Mouse (Mus musculus) limb, embryonic 13.5 days (tissue): ENCODE results near the gene Slc2a9. TPM values are rescaled to one million over a fixed set of nuclear protein-coding genes. Genes with fewer than 3 reads are reported as not detected.

ENCODE experiments used
- ATAC-seq: fragments of 200-750 bp; cut with Nextera tagmentation; 2 replicates; pipeline ENCODE4 v1.8.0; 2017; ENCODE audit warnings: low read depth, moderate number of reproducible peaks, moderate TSS enrichment; ENCODE audit not compliant: low FRiP score
- H3K27ac ChIP-seq: fragments of 300-500 bp; sonication (generic); 2 replicates; pipeline ENCODE4 v1.5.1; 2015; ENCODE audit warnings: inconsistent platforms, mild to moderate bottlenecking, moderate library complexity
- H3K27me3 ChIP-seq: fragments of 300-500 bp; sonication (generic); 2 replicates; pipeline ENCODE4 v1.6.1; 2015; ENCODE audit warnings: mild to moderate bottlenecking, inconsistent platforms
- H3K36me3 ChIP-seq: fragments of 300-500 bp; sonication (generic); 2 replicates; pipeline ENCODE4 v1.6.1; 2015; ENCODE audit warnings: inconsistent platforms, mild to moderate bottlenecking, moderate library complexity
- H3K4me1 ChIP-seq: fragments of 300-500 bp; sonication (generic); 2 replicates; pipeline ENCODE4 v1.6.1; 2015; ENCODE audit warnings: inconsistent platforms
- H3K4me2 ChIP-seq: fragments of 300-500 bp; sonication (generic); replicated peaks from 2 replicates; pipeline ENCODE4 v1.6.1; 2015; ENCODE audit warnings: inconsistent platforms, mild to moderate bottlenecking, moderate library complexity
- H3K4me3 ChIP-seq: fragments of 300-500 bp; sonication (generic); 2 replicates; pipeline ENCODE4 v1.5.1; 2015; ENCODE audit warnings: moderate library complexity, mild to moderate bottlenecking, inconsistent platforms
- H3K9ac ChIP-seq: fragments of 300-500 bp; sonication (generic); 2 replicates; pipeline ENCODE4 v1.6.1; 2015; ENCODE audit warnings: mild to moderate bottlenecking, inconsistent platforms
- H3K9me3 ChIP-seq: fragments of 300-500 bp; sonication (generic); 2 replicates; pipeline ENCODE4 v1.6.1; 2016; ENCODE audit warnings: inconsistent platforms
- WGBS: fragments of 180-500 bp; shearing (Covaris S2); methylation state at CpG from one replicate; pipeline ENCODE4 v1.1.7; 2015; 5-methylcytosine and 5-hydroxymethylcytosine counted together
- polyA plus RNA-seq: library from polyadenylated mRNA; unstranded; fragments of >200 nt; fragmentation: Nextera tagmentation; extraction: Ambion mirVana; gene quantifications from 2 replicates; pipeline ENCODE4 v1.2.1, GENCODE M21; 2015

The Slc2a9 gene
- polyA plus RNA-seq, 1 experiment from 2014 or later: 0.32 TPM

- H3K4me2 ChIP-seq: no peak overlapping the region
- no peak overlapping the region for H3K4me3 ChIP-seq
- WGBS: 86% methylated on average over 6 of the region's 6 CpGs
- no peaks in the 10 kb centered on the region for H3K27me3 ChIP-seq
- no peak overlapping the region for H3K9ac ChIP-seq
- no peaks in the 10 kb centered on the region for H3K4me1 ChIP-seq
- H3K36me3 ChIP-seq: no peaks in the 10 kb centered on the region
- no peak overlapping the region for H3K27ac ChIP-seq
- ATAC-seq: no peak
- peaks cover 9% of the 10 kb centered on the region for H3K9me3 ChIP-seq
Measured at GRCm38 (mm10) chr5:38418799-38419198, 84.1 kb downstream of the Slc2a9 start.

- H3K9me3 ChIP-seq: no peaks in the 10 kb centered on the region
- no peak overlapping the region for H3K9ac ChIP-seq
- H3K4me2 ChIP-seq: no peak overlapping the region
- no peaks in the 10 kb centered on the region for H3K36me3 ChIP-seq
- no peak overlapping the region for H3K27ac ChIP-seq
- no peaks in the 10 kb centered on the region for H3K4me1 ChIP-seq
- H3K4me3 ChIP-seq: no peak overlapping the region
- 39% methylated on average over 3 of the region's 3 CpGs for WGBS
- no peaks in the 10 kb centered on the region for H3K27me3 ChIP-seq
- ATAC-seq: no peak
Measured at GRCm38 (mm10) chr5:38403612-38404011, 99.3 kb downstream of the Slc2a9 start.

- H3K27ac ChIP-seq: no peak overlapping the region
- H3K9ac ChIP-seq: no peak overlapping the region
- no peaks in the 10 kb centered on the region for H3K27me3 ChIP-seq
- no peaks in the 10 kb centered on the region for H3K9me3 ChIP-seq
- H3K4me2 ChIP-seq: no peak overlapping the region
- H3K4me3 ChIP-seq: no peak overlapping the region
- H3K36me3 ChIP-seq: no peaks in the 10 kb centered on the region
- 93% methylated on average over 3 of the region's 3 CpGs for WGBS
- no peaks in the 10 kb centered on the region for H3K4me1 ChIP-seq
- no peak for ATAC-seq
Measured at GRCm38 (mm10) chr5:38402288-38402687, 100.7 kb downstream of the Slc2a9 start.

GRCm38 (mm10) chr5:38388857-38389256, 114.1 kb downstream of the Slc2a9 start:
- Histone ChIP-seq H3K4me2 (peak overlapping the region; percentile 41), H3K27me3 (no peaks in the 10 kb centered on the region), H3K9ac (no peak overlapping the region), H3K4me3 (no peak overlapping the region), H3K27ac (no peak overlapping the region), H3K36me3 (no peaks in the 10 kb centered on the region), H3K9me3 (no peaks in the 10 kb centered on the region), H3K4me1 (peaks cover 20% of the 10 kb centered on the region)
- 5% methylated on average over 2 of the region's 2 CpGs for WGBS
- no peak for ATAC-seq

- H3K4me1 ChIP-seq: peaks cover 20% of the 10 kb centered on the region
- no peak overlapping the region for H3K9ac ChIP-seq
- no peaks in the 10 kb centered on the region for H3K27me3 ChIP-seq
- no peaks in the 10 kb centered on the region for H3K9me3 ChIP-seq
- H3K4me3 ChIP-seq: no peak overlapping the region
- H3K4me2 ChIP-seq: peak overlapping the region; percentile 41
- 5% methylated on average over 10 of the region's 10 CpGs for WGBS
- ATAC-seq: peak; percentile 13; the same call in 1 of the 2 replicates
- no peak overlapping the region; the same call in 1 of the 2 replicates for H3K27ac ChIP-seq
- H3K36me3 ChIP-seq: no peaks in the 10 kb centered on the region
Measured at GRCm38 (mm10) chr5:38388420-38388823, 114.5 kb downstream of the Slc2a9 start.

GRCm38 (mm10) chr5:38379970-38380369, 123.0 kb downstream of the Slc2a9 start:
- Histone ChIP-seq H3K36me3 (no peaks in the 10 kb centered on the region), H3K9ac (no peak overlapping the region), H3K9me3 (no peaks in the 10 kb centered on the region), H3K4me2 (no peak overlapping the region), H3K27ac (no peak overlapping the region), H3K4me3 (no peak overlapping the region), H3K4me1 (no peaks in the 10 kb centered on the region), H3K27me3 (no peaks in the 10 kb centered on the region)
- WGBS: 94% methylated on average over 5 of the region's 5 CpGs
- no peak for ATAC-seq

- WGBS: 16% methylated on average over 5 of the region's 5 CpGs
- Histone ChIP-seq H3K4me3 (no peak overlapping the region), H3K36me3 (no peaks in the 10 kb centered on the region), H3K4me1 (peaks cover 5% of the 10 kb centered on the region; the same call in 1 of the 2 replicates), H3K4me2 (no peak overlapping the region), H3K9ac (no peak overlapping the region), H3K27me3 (no peaks in the 10 kb centered on the region), H3K9me3 (no peaks in the 10 kb centered on the region), H3K27ac (no peak overlapping the region)
- no peak for ATAC-seq
Measured at GRCm38 (mm10) chr5:38372369-38372768, 130.6 kb downstream of the Slc2a9 start.

- no peaks in the 10 kb centered on the region for H3K9me3 ChIP-seq
- H3K27ac ChIP-seq: no peak overlapping the region
- no peaks in the 10 kb centered on the region for H3K27me3 ChIP-seq
- H3K4me2 ChIP-seq: no peak overlapping the region
- ATAC-seq: no peak
- no peak overlapping the region for H3K9ac ChIP-seq
- H3K36me3 ChIP-seq: no peaks in the 10 kb centered on the region
- peaks cover 16% of the 10 kb centered on the region for H3K4me1 ChIP-seq
- H3K4me3 ChIP-seq: no peak overlapping the region
- WGBS: 69% methylated on average over 1 of the region's 1 CpGs
Measured at GRCm38 (mm10) chr5:38371308-38371707, 131.6 kb downstream of the Slc2a9 start.

- Histone ChIP-seq H3K9ac (no peak overlapping the region; the same call in 1 of the 2 replicates), H3K4me3 (peak overlapping the region; percentile 34), H3K27me3 (peaks cover 4% of the 10 kb centered on the region; the same call in 1 of the 2 replicates), H3K4me1 (peaks cover 21% of the 10 kb centered on the region), H3K9me3 (no peaks in the 10 kb centered on the region), H3K36me3 (no peaks in the 10 kb centered on the region), H3K4me2 (peak overlapping the region; percentile 66), H3K27ac (no peak overlapping the region)
- peak; percentile 79 for ATAC-seq
- WGBS: 12% methylated on average over 18 of the region's 18 CpGs
Measured at GRCm38 (mm10) chr5:38366650-38367470, 136.1 kb downstream of the Slc2a9 start.

- Histone ChIP-seq H3K27ac (no peak overlapping the region), H3K4me1 (peaks cover 21% of the 10 kb centered on the region), H3K27me3 (peaks cover 4% of the 10 kb centered on the region; the same call in 1 of the 2 replicates), H3K36me3 (no peaks in the 10 kb centered on the region), H3K4me3 (no peak overlapping the region), H3K9me3 (no peaks in the 10 kb centered on the region), H3K4me2 (no peak overlapping the region), H3K9ac (no peak overlapping the region)
- ATAC-seq: no peak
- 31% methylated on average over 2 of the region's 2 CpGs for WGBS
Measured at GRCm38 (mm10) chr5:38365521-38365920, 137.4 kb downstream of the Slc2a9 start.

- Histone ChIP-seq H3K4me3 (no peak overlapping the region), H3K27ac (no peak overlapping the region), H3K4me1 (peaks cover 21% of the 10 kb centered on the region), H3K4me2 (no peak overlapping the region), H3K27me3 (peaks cover 4% of the 10 kb centered on the region; the same call in 1 of the 2 replicates), H3K9me3 (no peaks in the 10 kb centered on the region), H3K9ac (no peak overlapping the region), H3K36me3 (no peaks in the 10 kb centered on the region)
- 86% methylated on average over 5 of the region's 5 CpGs for WGBS
- ATAC-seq: no peak
Measured at GRCm38 (mm10) chr5:38364396-38364795, 138.5 kb downstream of the Slc2a9 start.

- no peak overlapping the region for H3K4me3 ChIP-seq
- H3K27ac ChIP-seq: no peak overlapping the region
- H3K36me3 ChIP-seq: no peaks in the 10 kb centered on the region
- WGBS: 84% methylated on average over 2 of the region's 2 CpGs
- H3K4me1 ChIP-seq: no peaks in the 10 kb centered on the region
- no peaks in the 10 kb centered on the region for H3K9me3 ChIP-seq
- H3K27me3 ChIP-seq: peaks cover 4% of the 10 kb centered on the region; the same call in 1 of the 2 replicates
- no peak overlapping the region for H3K4me2 ChIP-seq
- no peak for ATAC-seq
- H3K9ac ChIP-seq: no peak overlapping the region
Measured at GRCm38 (mm10) chr5:38359716-38360115, 143.2 kb downstream of the Slc2a9 start.
